Mouse (Mus musculus) brain, adult 2 months (tissue): ENCODE data around the gene Rasd1.

Experiments
- DNase-seq: peaks from one replicate; pipeline ENCODE4 v3.0.0; 2011; ENCODE audit warnings: low read depth, low spot score

Gene Rasd1

GRCm38 (mm10) chr11:59964818-59965217 is at the start of gene Rasd1:
Rasd1 (minus strand) TSS chr11:59964944.
- DNase-seq, result peak; percentile 93

DNA sequence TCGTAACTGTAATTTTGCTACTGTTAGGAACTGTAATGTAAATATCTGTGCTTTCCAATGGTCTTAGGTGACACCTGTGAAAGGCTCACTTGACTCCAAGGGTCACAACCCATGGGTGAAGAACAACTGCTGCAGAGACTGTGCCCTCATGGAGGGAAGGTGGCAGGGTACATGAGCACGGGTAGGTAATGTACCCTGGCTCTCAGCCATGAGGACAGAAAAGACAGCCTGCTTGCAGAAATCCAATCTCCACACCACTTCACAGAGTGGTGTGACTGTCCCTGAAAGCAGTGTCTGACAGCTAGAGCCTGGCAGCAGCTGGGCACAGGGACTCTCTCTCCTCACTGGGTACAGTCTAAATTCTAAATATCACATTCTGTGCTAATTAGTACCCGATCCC is 46.8 kb upstream of the Rasd1 start:
- DNase-seq, result peak; percentile 21

DNA sequence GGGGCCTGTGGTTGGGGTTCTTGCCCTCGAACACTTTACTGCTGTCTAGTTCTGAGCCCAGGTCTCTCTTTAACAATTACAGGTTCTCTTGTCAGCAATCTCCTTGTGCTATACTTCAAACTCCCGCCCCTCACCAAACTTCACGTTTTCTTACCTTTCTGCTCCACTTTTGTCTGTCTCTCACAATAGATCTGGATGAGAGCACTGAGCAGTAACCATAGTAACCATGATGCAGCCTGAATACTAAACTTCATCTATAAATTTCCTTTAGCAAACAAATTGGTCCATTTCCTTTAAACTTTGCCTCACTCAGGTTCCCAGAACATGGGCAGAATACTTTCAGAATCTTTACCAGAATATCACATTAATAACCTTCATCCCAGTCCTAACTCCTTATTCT is 44.7 kb upstream of the Rasd1 start:
- DNase-seq, result peak; percentile 42

- peak; percentile 66 for DNase-seq
These were observed 41.1 kb upstream of the Rasd1 start for GRCm38 (mm10) chr11:60005866-60006265.

DNA sequence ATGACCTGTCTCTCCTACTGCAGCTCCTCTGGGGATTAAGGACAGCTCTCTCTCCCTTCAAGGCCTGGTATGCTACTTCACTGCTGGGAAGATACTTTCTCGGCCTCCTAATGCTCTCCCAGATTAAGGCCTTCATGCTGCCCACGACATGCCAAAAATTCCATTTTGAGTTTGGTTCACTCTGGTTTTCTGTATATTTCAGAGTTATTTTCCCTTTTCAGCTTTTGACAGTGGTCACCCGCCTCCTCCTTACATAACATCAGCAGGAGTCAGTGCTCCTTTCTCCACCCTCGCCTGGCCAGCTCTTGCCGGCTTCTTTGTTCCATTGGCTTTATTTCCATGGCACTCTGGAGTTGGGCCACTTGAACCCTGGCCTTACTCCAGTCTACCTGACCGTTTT is 40.0 kb upstream of the Rasd1 start:
- DNase-seq, result peak; percentile 63

DNA sequence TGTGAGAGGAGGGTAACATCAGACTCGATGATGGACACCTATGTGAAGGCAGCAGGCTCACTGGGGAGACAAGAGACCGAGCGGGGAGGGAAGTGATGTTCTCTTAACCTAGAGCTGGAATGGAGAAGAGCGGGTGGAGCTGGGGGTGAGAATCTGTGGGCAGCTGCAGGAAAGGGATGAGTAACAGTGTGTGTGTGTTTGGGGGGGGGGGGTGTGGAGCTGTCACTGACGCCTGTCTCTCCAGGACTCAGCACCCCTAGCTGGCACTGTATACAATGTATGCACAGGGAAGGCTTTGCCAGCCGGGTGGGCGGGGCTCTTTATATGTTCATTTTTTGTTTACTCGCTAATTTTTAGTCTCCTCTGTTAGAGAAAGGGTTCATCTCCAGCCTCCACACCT is 39.1 kb upstream of the Rasd1 start:
- DNase-seq, result peak; percentile 74

DNA sequence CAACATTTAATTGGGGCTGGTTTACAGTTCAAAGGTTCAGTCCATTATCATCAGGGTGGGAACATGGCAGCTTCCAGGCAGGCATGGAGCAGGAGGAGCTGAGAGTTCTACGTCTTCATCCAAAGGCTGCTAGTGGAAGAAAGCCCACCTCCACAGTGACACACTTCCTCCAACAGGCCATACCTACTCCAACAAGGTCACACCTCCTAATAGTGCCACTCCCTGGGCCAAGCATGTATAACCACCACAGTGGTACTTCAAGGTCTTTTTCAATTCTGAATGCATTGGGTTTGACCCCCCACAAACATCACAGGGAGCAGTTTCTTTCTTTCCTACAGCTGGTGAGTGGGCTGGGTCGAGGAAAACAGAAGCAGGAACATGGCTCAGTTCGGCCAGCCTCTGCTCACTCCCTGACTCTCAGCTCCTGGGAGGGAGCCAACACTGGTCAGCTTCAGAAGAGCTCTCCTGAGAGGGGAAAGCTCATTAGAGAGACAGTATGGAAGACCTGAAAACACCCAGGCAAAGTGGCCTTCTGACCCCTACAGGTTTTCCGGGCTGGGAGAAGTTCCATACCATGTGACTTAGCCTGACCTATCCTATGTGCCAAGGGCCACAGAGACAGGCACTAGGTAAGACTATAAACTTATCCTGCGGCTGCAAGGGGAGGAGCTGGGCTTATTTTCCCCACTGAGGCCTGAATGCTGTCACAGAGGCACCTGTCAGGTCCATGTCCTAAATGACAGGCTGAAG is 36.7 kb upstream of the Rasd1 start:
- peak; percentile 30 for DNase-seq

DNA sequence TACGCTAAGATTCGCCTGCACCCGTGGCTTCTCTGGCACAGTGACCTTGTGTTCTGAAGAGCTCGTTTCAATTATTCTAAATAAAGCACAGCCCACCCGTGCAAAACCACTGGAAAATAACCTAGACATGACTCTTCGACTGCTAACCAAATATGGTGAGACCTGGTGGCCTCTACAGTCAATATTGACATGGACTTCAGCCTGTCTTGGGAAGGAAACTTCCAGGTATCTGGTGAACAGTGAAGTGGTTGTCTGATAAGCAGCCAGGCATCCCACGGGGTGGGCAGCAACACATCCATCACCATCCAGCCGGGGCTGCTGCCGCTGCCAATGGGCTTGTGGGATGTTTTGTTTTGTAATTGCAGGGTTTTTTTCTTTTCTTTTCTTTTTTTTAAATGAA is 29.6 kb upstream of the Rasd1 start:
- no peak for DNase-seq

DNA sequence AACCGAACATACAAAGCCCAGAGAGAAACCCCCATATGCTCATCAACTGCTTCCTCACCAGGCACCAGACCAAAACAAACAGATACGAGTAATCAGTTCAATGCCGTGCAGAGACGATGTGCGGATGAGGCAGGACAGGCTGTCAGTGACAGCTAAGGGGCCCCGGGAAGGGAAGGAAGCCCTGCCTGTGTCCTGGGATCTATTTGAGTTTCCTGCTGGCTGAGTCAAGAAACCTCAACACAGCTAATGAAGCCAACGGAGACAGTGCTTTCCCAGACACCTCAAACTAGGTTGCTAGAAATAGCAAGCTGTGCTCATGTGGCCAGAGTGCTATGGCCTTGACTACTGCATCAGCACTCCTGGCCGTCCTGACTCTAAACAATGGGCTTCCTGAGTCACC is 26.6 kb upstream of the Rasd1 start:
- no peak for DNase-seq

- no peak for DNase-seq
These were observed 24.7 kb upstream of the Rasd1 start for GRCm38 (mm10) chr11:59989406-59989805.

GRCm38 (mm10) chr11:59977831-59978230 is 13.1 kb upstream of the Rasd1 start:
- DNase-seq, result no peak

GRCm38 (mm10) chr11:59975241-59975640 is 10.5 kb upstream of the Rasd1 start:
- DNase-seq, result no peak

GRCm38 (mm10) chr11:59973389-59973788 is 8.6 kb upstream of the Rasd1 start:
- no peak for DNase-seq

DNA sequence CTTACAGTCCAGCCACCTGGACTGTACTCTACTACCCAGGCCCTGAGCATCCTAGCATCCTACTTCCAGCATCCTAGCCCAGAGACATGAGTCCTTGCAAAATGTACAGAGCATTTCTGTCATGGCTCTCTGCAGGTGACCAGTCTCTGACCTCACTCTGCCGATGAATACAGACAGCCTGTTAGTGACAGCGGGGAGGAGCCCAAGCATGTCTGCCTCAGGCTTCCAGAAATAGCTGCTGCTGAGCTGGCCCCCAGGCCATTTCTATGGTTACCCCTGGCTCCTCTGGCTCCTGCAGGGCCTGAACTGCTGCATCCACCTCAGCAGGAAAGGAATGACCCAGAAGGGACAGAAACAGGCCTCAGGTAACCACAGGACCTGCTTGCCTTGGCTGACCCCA is 6.9 kb upstream of the Rasd1 start:
- no peak for DNase-seq

- no peak for DNase-seq
These were observed 6.0 kb upstream of the Rasd1 start for GRCm38 (mm10) chr11:59970780-59971179.

DNA sequence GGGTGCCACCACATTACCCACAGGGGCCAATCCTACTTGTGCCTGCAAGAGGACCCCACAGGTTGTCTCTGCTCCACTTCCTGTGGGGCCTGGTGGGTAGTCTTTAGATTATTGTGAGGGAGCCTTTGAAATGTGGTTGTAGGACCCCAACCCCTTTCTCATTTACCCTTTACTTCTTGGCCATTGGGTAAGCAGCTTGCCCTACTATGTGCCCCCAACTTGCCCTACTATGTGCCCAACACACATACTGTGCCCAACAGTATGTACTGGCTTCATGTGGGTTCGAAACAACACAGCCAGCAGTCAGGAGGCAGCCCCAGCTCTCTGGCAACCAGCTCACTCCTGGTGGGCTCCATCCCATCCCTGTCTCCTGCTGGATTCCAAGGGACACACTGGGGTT is 3.0 kb upstream of the Rasd1 start:
- DNase-seq, result no peak

DNA sequence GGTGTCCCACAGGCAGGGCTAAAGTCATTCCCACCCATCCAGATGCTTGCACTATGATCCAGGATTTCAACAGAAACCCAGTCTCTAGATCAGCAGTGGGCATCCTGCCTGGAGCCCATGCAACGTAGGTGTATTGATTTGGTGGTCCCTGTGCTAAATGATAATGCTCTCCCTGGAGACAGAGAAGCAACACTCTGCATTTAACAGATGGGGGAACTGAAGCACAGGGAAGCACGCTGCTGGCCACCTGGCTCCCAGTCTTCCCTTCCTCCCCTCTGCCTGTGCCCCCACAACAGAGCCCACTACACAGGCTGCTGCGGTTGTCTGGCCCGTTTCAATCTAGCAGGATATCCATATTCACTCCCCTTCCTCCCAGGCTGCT is 1.3 kb upstream of the Rasd1 start:
- no peak for DNase-seq

GRCm38 (mm10) chr11:59965227-59966101 is 720 bp upstream of the Rasd1 start:
- peak; percentile 76 for DNase-seq

DNA sequence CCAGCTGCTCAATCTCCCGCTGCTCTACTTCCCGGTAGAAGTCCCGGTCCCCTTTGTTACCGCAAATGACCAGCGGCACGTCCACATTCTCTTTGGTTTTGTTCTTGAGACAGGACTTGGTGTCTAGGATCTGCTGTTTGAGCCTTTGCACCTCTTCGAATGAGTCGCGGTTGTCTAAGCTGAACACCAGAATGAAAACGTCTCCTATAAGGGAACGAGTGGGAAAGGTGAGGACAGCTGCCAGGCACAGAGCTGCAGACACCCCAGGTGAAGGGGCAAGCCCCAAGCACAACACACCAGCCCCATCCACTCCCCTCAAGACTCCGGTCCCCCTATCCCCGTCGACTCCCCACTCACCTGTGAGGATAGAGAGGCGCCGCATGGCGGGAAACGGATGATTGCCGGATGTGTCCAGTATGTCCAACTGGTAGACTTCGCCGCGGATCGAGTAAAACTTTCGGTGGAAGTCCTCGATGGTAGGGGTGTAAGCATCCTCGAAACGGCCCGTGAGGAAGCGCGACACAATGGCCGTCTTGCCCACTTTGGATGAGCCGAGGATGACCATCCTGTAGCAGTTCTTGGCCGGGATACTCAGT is 483 bp downstream of the Rasd1 start:
- no peak for DNase-seq

DNA sequence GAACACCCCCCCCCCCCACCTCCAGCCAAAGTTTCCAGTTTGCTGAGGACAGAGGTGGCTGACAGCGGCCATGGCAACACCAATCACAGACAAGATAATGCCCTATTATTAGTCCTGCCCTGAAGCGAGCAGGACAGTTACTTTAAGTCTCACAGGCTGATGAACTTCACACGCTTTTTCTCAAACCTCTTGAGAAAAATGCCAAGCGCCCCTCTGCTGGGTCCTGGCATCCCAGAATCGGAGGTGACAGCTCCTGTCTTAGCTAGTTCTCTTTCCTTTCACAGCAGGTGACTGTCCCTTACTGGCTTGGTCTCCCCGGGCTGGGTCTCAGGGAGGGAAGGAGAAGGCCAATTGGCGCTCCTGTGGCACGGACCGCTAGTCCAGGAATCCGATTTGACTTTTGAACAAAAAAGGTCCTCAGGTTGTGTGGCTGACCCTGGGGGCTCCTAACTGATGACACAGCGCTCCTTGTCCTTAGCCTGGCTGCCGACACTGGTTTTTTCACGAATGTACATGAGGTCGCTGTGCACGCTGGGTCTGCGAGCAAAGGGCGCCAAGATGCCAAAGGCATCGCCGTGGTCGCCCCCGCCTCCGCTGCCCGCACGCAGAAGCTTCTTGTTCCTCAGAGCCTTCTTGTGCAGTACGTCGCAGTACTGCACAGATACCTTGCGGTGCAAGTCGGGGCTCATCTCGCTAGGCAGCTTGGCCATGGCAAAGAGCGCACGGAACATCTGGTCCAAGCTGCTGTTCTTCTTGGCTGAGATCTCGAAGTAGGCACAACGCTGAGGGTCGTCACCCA is 1.2 kb downstream of the Rasd1 start:
- DNase-seq, result no peak

DNA sequence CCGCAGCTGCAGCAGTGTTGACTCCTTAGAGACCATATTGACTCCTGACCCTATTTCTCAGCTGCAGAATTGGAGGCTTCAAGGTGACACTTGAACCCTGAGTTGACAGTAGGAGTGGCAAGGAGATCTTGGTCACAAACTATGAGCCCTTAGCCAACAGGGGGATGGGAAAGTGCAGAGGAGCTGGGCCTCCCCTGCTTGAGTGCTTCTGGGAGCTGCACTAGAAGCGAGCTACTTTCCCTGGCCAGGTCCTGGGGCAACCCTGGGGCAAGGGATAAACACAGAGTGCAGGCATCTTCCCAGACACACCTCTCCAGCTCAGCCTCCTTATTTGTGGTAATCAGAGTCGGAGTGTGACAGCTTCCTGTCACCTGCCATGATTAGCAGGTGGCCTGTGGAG is 2.2 kb downstream of the Rasd1 start:
- DNase-seq, result no peak
